Mouse (Mus musculus) left cerebral cortex, adult 18-20 months (tissue): ENCODE results near the gene Rassf6. TPM values are rescaled to one million over a fixed set of nuclear protein-coding genes. Genes with fewer than 3 reads are reported as not detected.

ENCODE experiments used
- DNase-seq, 2 experiments: peaks; one replicate each; pipeline ENCODE4 v3.0.0; 2021 to 2022; ENCODE audit warnings: low spot score in 2 of 2, mixed read lengths in 1 of 2
- long read RNA-seq, 2 experiments: library from polyadenylated mRNA; stranded (forward); transcript quantifications; one replicate each; pipeline ENCODE4 v2.0.0; 2021
- total RNA-seq, 2 experiments: library from RNA; stranded (reverse); gene quantifications; 2 replicates each; pipeline ENCODE4 v1.2.3; 2021

Gene Rassf6
- total RNA-seq, result 1 to 10 TPM; 2.4 to 2.5 TPM
- long read RNA-seq, experiment 1, result 0 reads
- long read RNA-seq, experiment 2, result 0 reads

DNA sequence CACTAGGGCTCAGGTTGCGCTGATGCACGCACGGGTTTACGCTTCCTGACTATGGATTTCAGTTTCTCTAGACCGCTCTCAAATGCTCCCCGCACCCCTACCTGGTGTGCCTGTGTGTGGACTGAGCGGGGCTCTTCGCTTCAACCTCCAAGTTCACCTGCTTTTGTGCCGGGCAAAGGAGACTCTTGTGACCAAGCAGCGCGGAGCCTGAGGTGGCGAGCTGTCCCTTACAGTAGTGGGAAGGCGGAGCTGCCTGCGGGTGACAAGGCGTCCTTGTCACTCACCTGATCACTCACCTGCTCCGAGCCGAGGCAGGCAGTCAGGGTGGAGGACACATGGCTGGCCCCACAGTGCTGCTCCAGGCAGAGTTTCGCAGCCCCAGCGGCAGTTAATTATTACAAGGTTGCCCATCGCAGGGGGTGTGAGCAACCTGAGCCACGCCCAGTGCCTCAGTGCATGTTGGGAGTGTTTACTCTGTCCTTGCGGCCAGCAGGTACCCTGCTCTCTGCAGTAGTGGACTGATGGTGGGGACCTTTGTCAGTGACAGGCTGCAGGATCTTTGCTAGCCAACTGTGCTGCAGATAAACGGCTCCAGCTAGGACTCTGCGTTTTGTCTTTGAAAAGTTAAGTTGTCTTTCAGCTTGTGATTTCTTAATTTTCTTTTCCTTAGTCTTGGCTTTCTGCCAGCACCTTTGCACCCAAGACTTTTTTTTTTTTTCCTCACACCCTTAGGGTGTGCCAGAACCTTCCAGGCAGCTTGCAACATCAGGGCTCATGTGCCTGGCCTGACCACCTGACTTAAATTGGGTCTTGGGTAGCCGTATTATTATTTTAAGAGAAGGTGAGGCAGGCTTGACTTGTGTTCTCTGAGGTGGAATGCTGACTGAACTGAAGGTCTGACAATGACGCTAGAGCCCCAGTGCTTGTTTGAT is at the start of gene Rassf6:
Gene Rassf6, minus strand, starts transcription at position 372 of the 932 bp plus-strand sequence.
- peak; percentile 2 to 12 for DNase-seq

- DNase-seq, result no peak
Observed at GRCm38 (mm10) chr5:90689426-90690128, 49.1 kb upstream of the Rassf6 start.

- DNase-seq, result no peak
Observed at GRCm38 (mm10) chr5:90687913-90688312, 47.5 kb upstream of the Rassf6 start.

DNA sequence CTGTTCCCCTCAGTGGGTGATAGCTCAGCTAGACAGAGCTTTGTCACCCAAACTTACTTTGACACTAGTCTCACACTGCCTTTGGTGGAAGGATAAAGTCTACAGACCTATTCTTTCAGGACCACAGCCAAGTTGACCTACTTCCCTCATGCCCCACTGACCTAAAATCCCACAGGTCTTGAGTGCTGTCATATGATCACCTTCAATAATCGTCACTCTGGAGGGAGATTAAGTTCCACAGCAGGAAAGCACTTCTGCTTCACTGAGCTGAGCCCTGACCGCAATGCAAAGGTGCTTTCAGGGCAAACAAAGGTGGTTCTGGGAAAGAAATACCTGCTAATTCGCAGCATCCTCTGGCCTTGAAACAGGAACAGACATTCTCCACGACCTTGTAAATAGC is 44.5 kb upstream of the Rassf6 start:
- no peak for DNase-seq

GRCm38 (mm10) chr5:90681842-90682241 is 41.4 kb upstream of the Rassf6 start:
- DNase-seq, result no peak

DNA sequence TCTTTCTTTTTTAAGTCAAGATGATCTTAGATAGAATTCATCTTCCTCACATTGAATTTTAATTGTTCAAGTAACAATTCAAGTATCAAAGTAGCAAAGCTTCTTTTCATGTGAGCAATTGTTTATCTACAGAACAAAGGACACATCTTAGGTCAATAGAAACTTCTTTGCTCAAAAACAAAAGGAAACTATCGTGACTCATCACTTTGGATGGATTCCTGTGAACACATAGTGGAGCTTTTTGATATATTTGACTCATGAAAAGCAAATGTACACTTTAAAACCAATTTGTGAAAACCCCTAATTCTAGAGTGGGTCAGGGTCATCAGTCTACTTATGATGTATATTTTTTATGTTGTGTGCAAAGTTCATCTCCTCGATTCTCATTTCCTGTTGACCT is 37.1 kb upstream of the Rassf6 start:
- no peak for DNase-seq

DNA sequence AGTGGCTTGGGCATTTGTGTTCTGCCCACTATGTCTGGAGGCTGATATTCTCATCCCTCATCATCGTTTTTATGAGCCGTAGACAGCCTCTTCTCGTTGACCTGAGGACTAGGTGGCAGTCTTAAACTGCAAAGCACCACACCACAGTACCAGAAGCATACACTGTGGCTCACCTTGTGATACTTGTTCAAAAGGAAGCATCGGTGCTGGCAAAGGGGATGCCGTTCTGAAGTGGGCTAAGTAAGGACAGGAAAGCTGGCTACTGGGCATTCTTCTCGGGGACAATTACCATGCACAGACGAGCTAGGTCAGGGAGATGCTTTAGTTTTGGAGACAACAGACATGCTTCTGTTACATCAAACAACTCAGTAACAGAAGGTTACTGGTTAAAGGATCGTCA is 21.4 kb upstream of the Rassf6 start:
- DNase-seq, result no peak

GRCm38 (mm10) chr5:90661436-90661835 is 21.0 kb upstream of the Rassf6 start:
- DNase-seq, result peak; percentile 22 to 47

DNA sequence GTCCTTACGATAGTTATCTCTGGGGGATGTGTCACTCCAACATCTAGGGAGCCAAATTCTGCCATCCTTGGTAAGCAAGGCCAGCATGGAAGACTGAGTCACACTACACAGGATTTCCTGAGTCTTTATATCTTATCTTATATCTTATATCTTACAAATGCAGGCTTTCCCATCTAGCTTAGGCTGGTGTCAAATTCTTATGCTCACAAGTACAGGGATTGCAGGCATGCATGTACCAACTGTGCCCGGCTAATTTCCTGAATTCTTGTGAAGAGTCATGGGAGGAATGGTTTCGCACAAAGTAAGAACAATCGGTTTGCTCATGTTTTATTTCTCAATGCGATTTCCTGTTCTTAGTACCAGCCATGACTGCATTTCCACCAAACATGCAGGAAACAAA is 20.0 kb upstream of the Rassf6 start:
- no peak for DNase-seq

GRCm38 (mm10) chr5:90656681-90657080 is 16.2 kb upstream of the Rassf6 start:
- DNase-seq, result no peak

DNA sequence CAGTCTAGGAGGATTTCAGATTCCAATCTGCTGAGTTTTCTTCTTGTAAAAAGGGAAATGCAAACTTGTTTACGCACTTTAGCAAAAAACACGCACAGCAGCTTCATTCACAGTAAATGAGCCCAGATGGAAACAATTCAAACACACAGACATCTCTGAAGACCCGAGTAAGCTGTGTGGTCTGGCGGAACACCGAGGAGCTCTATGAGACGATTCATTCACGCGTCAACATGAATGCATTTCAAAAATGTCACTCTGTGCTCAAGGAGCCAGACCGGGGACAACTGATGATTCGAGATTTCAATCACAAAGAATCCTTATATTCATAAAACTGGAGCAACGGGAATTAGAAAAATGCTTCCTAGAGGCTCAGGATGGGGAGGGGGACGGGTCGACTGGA is 15.4 kb upstream of the Rassf6 start:
- no peak for DNase-seq

DNA sequence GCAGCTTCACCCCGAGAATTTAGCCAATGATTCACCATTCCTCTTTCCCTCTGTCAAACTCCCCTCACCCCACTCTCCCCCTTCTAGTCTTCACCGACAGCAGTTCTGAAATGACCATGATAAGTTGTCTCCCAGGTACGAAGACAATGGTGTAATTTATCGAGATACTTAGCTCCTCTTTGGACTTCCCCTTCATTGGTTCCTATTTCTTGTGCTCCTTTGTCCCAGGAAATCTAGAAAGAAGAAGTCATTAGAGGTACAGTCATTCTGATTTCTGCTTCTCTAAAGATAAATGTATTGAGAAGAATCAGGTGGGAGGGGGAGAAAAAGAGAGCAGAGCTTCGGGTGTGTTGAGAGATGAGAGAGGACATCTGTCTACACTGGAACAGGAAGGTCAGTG is 14.3 kb upstream of the Rassf6 start:
- no peak for DNase-seq

DNA sequence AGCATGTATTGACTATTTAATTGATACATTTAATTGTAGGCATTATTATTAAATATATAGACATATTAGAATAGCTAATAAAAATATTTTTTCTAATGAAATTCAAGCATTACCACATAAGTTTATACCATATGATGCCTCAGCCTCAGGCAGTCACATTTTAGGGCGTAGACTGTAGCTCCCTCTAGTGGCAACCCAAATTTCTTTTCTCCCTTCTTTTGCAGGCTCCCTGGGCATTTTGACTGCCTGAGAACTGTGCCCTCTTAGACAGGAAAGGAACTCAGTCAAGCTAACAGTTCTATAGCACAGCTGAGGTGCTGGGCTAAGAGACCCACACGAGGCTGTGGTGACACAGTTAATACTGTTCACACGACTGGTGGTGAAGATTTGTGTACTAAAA is 12.3 kb upstream of the Rassf6 start:
- peak; percentile 57 to 76 for DNase-seq

DNA sequence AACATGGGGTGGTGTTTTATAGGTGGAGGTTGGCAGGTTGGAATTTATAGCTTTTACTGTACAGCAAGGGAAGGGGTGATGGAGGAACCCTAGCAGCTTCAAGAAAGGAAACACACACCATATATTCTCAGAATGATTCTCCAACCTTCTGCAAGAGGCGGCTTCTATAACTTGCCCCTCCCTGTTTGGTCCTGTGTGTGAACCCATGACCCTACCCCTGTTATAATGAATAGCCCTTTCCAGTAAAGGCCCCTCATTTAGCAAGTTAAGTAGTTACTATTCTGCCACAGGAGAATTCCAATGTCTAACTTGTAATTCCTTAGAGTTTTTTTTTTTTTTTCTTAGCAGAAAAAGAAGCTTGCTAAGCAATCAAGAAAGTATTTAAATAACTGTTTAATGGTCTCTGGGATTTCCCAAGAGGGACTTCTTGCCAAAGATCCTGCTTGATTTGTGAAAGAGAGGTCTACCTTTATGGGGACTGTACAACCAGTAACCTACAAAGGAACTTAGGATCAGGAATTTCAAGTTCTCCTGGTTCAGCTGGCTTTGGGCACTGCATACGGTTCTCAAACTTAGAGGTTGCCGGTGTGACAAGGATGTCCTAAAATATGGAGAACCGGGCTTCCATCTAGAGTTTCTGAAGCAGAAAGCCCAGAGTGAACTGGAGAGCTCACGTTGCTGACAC is 10.2 kb upstream of the Rassf6 start:
- no peak for DNase-seq

GRCm38 (mm10) chr5:90647473-90647872 is 7.0 kb upstream of the Rassf6 start:
- DNase-seq, result no peak

DNA sequence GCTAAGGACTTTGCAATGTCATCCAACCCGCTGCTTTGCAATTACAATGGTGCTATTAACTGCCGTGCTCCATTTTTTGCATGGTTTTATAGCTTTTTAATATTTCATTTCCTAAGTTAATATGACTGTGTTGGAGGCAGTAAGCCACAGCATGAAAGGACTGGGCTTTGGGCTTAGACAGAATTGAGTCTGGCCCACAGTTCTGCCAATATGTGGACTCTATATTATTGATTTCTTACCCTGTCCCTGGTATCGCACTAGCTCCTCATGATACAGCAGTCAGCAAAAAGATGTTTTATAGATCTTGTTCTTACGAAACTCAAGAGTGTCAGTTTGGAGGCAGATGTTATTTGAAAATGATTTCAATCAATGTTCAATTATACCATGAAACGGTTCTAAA is 5.9 kb upstream of the Rassf6 start:
- no peak for DNase-seq

DNA sequence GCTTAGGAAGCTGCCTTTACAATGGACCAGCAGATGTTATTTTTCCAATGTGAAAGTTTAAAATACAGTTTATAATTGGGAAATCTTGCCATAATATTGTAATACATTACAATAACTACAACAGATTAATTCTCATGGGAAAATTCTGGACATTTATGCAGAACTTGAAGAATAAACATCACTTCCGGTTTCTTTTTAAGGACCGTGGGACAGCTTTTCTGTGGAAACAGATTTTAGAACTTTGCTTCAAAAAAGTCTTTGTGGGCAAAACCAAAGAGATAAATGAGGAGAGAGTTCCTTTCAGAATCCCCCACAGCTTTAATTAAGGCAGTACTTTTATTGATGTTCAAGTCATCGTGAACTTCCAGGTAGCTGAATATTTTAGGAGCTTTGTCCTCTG is 5.1 kb upstream of the Rassf6 start:
- no peak for DNase-seq

GRCm38 (mm10) chr5:90641218-90641610 is 757 bp upstream of the Rassf6 start:
- DNase-seq, result no peak

GRCm38 (mm10) chr5:90634885-90635284 is 5.6 kb downstream of the Rassf6 start:
- no peak for DNase-seq

- DNase-seq, result no peak
Observed at GRCm38 (mm10) chr5:90628530-90628929, 11.9 kb downstream of the Rassf6 start.

DNA sequence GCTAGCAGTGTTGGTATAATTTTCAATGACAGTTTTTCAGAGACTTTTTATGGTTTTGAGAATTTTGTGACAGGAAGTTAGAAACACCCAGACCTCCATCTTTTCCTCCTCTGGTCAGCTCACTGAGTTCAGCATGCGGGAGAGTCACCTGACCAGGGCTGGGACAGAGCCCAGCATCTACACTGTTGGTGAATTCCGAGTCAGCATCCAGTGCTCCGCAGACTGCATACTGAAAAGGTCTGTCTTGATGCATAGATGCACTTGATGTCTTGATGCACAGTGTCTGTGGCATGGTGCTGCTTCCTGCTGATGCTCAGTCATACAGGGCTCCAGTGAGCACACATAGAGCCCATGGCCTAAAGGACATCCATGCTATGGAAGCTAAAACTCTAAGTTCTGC is 12.4 kb downstream of the Rassf6 start:
- DNase-seq, result no peak

DNA sequence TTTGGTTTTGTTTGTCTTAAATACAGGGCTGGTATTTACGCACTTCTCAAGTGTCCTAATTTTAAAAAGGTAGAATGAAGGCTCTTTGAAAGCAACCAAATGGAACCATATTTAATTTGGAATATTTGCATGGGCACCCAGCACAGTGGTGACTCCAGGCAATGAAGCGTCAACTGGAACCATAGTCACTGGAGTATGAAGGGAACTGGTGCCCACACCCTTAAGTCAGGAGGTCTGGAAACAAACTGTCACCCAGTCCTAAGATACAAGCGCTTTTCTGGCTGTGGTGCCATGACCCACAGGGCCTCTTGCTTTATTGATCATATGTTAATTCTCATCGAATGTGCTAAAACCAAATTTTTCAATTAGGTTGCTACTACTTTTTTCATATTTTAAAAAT is 13.0 kb downstream of the Rassf6 start:
- DNase-seq, result no peak
